Mouse (Mus musculus) kidney, adult 2 months (tissue): Measurements from ENCODE around the gene Rin3. TPM values are rescaled to one million over a fixed set of nuclear protein-coding genes. Genes with fewer than 3 reads are reported as not detected.

Experiments used
- DNase-seq: peaks from one replicate; pipeline ENCODE4 v3.0.0; 2021
- H3K27ac ChIP-seq: fragments of 200-500 bp; 2 replicates; pipeline ENCODE4 v1.5.1; 2012; ENCODE audit warnings: low read depth, low read length, control low read depth, inconsistent platforms; ENCODE audit not compliant: insufficient read depth
- H3K27me3 ChIP-seq: fragments of 200-500 bp; replicated peaks from 2 replicates; pipeline ENCODE4 v1.6.1; 2012; ENCODE audit warnings: mild to moderate bottlenecking, moderate library complexity, low read length, inconsistent platforms; ENCODE audit not compliant: control insufficient read depth, insufficient read depth
- H3K36me3 ChIP-seq: fragments of 200-500 bp; 2 replicates; pipeline ENCODE4 v1.6.1; 2012; ENCODE audit warnings: mild to moderate bottlenecking, moderate library complexity, low read length, inconsistent platforms; ENCODE audit not compliant: control insufficient read depth, insufficient read depth
- H3K4me1 ChIP-seq: fragments of 200-500 bp; 2 replicates; pipeline ENCODE4 v1.6.1; 2011; ENCODE audit warnings: low read length; ENCODE audit not compliant: control insufficient read depth, insufficient read depth
- H3K4me3 ChIP-seq: fragments of 200-500 bp; 2 replicates; pipeline ENCODE4 v1.5.1; 2011; ENCODE audit warnings: mild to moderate bottlenecking, low read depth, low read length, control low read depth; ENCODE audit not compliant: insufficient read depth
- CTCF ChIP-seq: fragments of 200-500 bp; conservative IDR thresholded peaks from 2 replicates; pipeline ENCODE4 v1.5.1; 2011; ENCODE audit warnings: low read depth, mild to moderate bottlenecking, control low read depth, low read length, moderate library complexity, mixed read lengths; ENCODE audit not compliant: insufficient read depth, insufficient read length
- POLR2A ChIP-seq: fragments of 200-500 bp; IDR thresholded peaks from one replicate; pipeline ENCODE4 v1.6.1; 2011; ENCODE audit warnings: low read depth, low read length, control low read depth
- WGBS: fragments of 180-500 bp; shearing (Covaris S2); methylation state at CpG from one replicate; pipeline ENCODE4 v1.1.7; 2018; 5-methylcytosine and 5-hydroxymethylcytosine counted together
- polyA plus RNA-seq: library from polyadenylated mRNA; depleted of rRNA; stranded (reverse); fragments of >200 nt; gene quantifications from 2 replicates; pipeline ENCODE4 v1.2.3, GENCODE M21; 2012

Rin3 gene
- polyA plus RNA-seq, 1 experiment: 15.4 TPM

DNA sequence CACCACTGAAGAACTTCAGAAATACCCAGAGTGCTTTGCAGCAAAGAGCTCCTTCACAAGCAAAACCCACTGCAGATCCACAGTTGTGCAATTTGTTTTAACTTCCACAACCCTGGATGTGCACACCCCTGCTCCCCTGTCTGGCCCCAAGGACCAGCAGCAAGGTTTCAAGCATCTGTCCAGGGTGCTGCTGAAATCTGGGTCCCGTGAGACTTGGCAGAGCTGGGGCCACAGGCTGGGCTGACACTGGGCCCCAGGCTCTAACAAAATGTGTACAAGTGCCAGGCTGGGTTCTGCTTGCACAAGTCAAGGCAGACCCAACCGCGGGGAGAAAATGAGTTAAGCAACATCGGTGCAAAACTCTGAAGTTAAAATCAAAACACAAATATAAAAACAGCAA, 115.7 kb downstream of the Rin3 start:
- Histone ChIP-seq H3K4me3 (no peak overlapping the region), H3K36me3 (peaks cover 6% of the 10 kb centered on the region), H3K27me3 (no peaks in the 10 kb centered on the region), H3K4me1 (no peaks in the 10 kb centered on the region), H3K27ac (no peak overlapping the region)
- no peak for TF ChIP-seq POLR2A
- TF ChIP-seq CTCF: no peak
- 87% methylated on average over 4 of the region's 4 CpGs for WGBS
- no peak for DNase-seq

DNA sequence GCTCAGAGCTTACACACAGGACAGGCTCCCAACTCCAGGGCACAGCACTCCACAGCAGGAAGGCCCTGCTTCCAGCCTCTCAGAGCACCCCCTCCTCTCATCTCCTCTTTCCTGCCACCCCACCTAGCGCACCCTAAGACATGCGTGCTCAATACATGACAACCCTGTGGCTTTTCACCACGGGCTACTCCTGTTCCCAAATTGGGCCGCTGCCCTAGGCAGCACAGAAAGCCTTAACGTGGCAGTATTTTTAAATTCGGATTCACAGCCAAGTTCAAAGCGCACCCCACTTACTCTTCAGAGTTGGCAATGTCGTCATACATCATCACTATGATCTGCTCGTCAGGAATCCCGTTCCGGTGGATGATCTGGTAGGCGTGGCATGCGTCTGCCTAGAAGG, 130.3 kb downstream of the Rin3 start:
- Histone ChIP-seq H3K27me3 (no peaks in the 10 kb centered on the region), H3K4me3 (no peak overlapping the region), H3K36me3 (peaks cover 2% of the 10 kb centered on the region; the same call in 1 of the 2 replicates), H3K27ac (no peak overlapping the region), H3K4me1 (peaks cover 14% of the 10 kb centered on the region; the same call in 1 of the 2 replicates)
- 76% methylated on average over 13 of the region's 13 CpGs for WGBS
- DNase-seq: peak; percentile 41
- TF ChIP-seq POLR2A (no peak), CTCF (no peak)

DNA sequence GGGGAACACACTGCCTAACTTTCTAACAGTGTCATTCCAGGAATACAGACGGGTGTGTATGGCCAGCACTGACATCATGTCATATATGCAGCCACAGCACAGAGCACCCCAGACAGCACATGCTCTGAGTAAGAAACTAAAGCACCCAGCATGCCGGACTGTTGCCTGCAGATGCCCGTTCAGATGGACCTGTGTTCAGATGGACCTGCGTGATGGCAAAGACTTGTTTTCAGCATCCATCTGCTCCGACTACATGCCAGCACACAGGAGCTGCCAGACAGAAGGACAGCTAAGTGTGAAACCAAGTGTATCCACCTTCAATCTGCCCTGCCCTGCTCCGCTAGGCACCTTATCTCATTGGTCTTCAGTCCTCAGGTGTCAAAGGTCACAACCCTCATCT, 131.8 kb downstream of the Rin3 start:
- Histone ChIP-seq H3K27ac (no peak overlapping the region), H3K36me3 (peaks cover 2% of the 10 kb centered on the region; the same call in 1 of the 2 replicates), H3K4me1 (peaks cover 18% of the 10 kb centered on the region; the same call in 1 of the 2 replicates), H3K4me3 (no peak overlapping the region), H3K27me3 (no peaks in the 10 kb centered on the region)
- 77% methylated on average over 6 of the region's 6 CpGs for WGBS
- no peak for TF ChIP-seq CTCF
- no peak for TF ChIP-seq POLR2A
- no peak for DNase-seq

DNA sequence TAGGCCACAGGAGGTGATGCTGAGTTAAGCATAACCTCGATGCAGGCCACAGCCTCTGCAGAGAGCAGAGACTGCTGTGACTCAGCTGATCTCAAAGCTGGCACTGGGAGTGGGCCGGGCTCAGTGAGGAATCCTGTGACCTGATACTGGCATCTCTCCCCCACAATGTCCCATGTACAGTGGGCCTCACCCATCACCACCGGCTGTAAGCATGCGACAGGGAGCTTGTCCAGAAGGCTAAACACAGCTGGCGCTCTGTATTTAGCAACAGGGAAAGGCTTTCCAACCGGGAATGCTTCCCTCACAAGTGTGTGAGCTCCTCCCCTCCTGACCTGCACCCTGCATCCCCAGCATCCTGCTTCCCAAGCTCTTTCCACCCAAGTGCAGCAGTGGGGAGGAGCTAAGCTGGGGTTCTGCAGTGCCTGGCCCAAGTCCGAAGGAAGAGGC, 133.6 kb downstream of the Rin3 start:
- 21% methylated on average over 7 of the region's 7 CpGs for WGBS
- Histone ChIP-seq H3K4me3 (no peak overlapping the region), H3K27me3 (no peaks in the 10 kb centered on the region), H3K36me3 (peaks cover 2% of the 10 kb centered on the region; the same call in 1 of the 2 replicates), H3K27ac (no peak overlapping the region), H3K4me1 (peaks cover 26% of the 10 kb centered on the region; the same call in 1 of the 2 replicates)
- peak; percentile 45 for DNase-seq
- no peak for TF ChIP-seq POLR2A
- no peak for TF ChIP-seq CTCF

DNA sequence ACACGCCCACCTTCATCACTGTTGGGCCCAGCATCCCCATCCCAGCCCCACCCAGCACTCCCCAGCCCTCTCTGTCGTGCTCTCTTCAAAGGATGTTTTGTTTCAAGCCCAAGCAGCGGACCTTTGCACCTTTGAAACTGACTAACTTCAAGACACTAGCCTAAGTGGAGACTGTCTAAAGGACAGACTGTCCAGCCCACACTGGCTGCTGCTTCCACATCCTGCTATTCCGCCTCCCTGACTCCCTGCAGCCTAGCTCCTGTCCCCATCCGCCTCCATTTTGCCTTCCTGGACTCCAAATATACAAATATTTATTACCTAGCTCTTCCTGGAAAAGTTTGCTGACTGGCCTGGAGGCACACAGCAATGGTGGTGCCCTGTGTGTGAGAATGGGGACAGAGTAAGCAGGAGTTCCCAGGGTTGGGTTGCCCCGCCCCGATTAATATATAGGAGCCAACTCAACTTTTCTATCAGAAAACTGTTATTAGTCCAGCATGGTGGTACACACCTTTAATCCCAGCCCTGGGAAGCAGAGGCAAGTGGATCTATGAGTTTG, 134.2 kb downstream of the Rin3 start:
- 65% methylated on average over 7 of the region's 7 CpGs for WGBS
- no peak for TF ChIP-seq CTCF
- no peak for TF ChIP-seq POLR2A
- peaks cover 2% of the 10 kb centered on the region; the same call in 1 of the 2 replicates for H3K36me3 ChIP-seq
- DNase-seq: peak; percentile 57
- H3K27me3 ChIP-seq: no peaks in the 10 kb centered on the region
- H3K4me1 ChIP-seq: peaks cover 26% of the 10 kb centered on the region; the same call in 1 of the 2 replicates
- H3K4me3 ChIP-seq: no peak overlapping the region
- H3K27ac ChIP-seq: peak overlapping the region; percentile 6; the same call in 1 of the 2 replicates

DNA sequence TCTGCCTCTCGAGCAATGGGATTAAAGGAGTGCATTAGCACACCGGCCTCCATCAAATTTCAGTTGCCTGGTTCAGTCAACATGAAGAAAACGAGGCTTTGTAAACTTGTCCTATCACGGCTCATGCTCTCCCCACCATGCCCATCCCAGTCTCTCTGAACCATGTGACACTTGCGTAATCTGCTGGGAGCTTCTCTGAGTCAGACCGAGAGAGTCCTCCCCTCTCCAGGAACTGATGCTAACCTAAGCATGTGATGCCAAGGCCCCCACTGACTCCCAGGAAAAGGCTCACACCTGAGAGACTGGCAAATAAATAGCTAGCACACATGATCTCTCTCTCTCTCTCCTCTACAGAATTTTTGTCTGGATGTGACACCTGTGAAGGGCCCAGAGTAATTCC, 134.9 kb downstream of the Rin3 start:
- Histone ChIP-seq H3K27me3 (no peaks in the 10 kb centered on the region), H3K4me3 (no peak overlapping the region), H3K27ac (peak overlapping the region; percentile 65; the same call in 1 of the 2 replicates), H3K4me1 (peaks cover 29% of the 10 kb centered on the region; the same call in 1 of the 2 replicates), H3K36me3 (0 out of 2 replicates have a peak, but pooled peaks cover 2% of the 10 kb centered on the region)
- peak; percentile 75 for DNase-seq
- 61% methylated on average over 6 of the region's 6 CpGs for WGBS
- TF ChIP-seq POLR2A: no peak
- TF ChIP-seq CTCF: no peak

DNA sequence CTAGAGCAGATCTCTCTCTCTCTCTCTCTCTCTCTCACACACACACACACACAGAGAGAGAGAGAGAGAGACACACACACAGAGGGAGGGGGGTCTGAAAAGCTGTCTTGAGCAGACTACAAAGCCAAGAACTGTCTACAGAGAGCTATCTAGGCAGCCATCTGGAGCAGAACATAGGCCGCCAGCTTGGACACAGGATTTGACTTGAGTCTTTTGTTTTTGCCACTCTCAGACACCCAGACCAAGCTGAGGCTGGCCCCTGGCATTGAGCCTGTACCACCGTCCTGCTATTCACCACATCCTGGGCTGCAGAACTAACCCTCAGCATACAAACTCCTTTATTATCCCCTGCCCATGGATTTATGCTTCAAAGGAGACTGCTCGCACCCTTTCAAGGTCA, 136.7 kb downstream of the Rin3 start:
- no peaks in the 10 kb centered on the region for H3K27me3 ChIP-seq
- DNase-seq: peak; percentile 45
- 37% methylated on average over 3 of the region's 3 CpGs for WGBS
- H3K27ac ChIP-seq: peak overlapping the region; percentile 51
- no peak overlapping the region for H3K4me3 ChIP-seq
- 0 out of 2 replicates have a peak, but pooled peaks cover 4% of the 10 kb centered on the region for H3K36me3 ChIP-seq
- peaks cover 33% of the 10 kb centered on the region; the same call in 1 of the 2 replicates for H3K4me1 ChIP-seq
- no peak for TF ChIP-seq POLR2A
- TF ChIP-seq CTCF: no peak
